Mouse (Mus musculus) forebrain, embryonic 10.5 days (tissue): Measurements from ENCODE around the gene Slc25a28. TPM values are rescaled to one million over a fixed set of nuclear protein-coding genes. Genes with fewer than 3 reads are reported as not detected.
A peak's percentile ranks its signal among the peaks of the same experiment; 100 is the strongest.

Experiments
- DNase-seq: peaks from one replicate; pipeline ENCODE4 v3.0.0-alpha.2; 2017; ENCODE audit warnings: low spot score; ENCODE audit errors: extremely low spot score
- H3K27ac ChIP-seq: fragments of 300-500 bp; sonication (generic); 2 replicates; pipeline ENCODE4 v1.5.1; 2016; ENCODE audit warnings: mild to moderate bottlenecking
- H3K27me3 ChIP-seq: fragments of 300-500 bp; sonication (generic); 2 replicates; pipeline ENCODE4 v1.6.1; 2016; ENCODE audit warnings: mild to moderate bottlenecking; ENCODE audit not compliant: poor library complexity, severe bottlenecking
- H3K36me3 ChIP-seq: fragments of 300-500 bp; sonication (generic); replicated peaks from 2 replicates; pipeline ENCODE4 v1.6.1; 2016; ENCODE audit warnings: mild to moderate bottlenecking, moderate library complexity
- H3K4me1 ChIP-seq: fragments of 300-500 bp; sonication (generic); 2 replicates; pipeline ENCODE4 v1.6.1; 2016
- H3K4me3 ChIP-seq: fragments of 300-500 bp; sonication (generic); 2 replicates; pipeline ENCODE4 v1.5.1; 2016; ENCODE audit warnings: mild to moderate bottlenecking, moderate library complexity
- H3K9me3 ChIP-seq: fragments of 300-500 bp; sonication (generic); 2 replicates; pipeline ENCODE4 v1.6.1; 2016; ENCODE audit warnings: mild to moderate bottlenecking, moderate library complexity
- WGBS: fragments of 180-500 bp; shearing (Covaris S2); methylation state at CpG from one replicate; pipeline ENCODE4 v1.1.7; 2016; 5-methylcytosine and 5-hydroxymethylcytosine counted together
- polyA plus RNA-seq: library from polyadenylated mRNA; unstranded; fragments of >200 nt; fragmentation: Nextera tagmentation; extraction: Ambion mirVana; gene quantifications from 2 replicates; pipeline ENCODE4 v1.2.1, GENCODE M21; 2016

The Slc25a28 gene
- polyA plus RNA-seq = 11.3 and 12.4 TPM in 2 replicates

GRCm38 (mm10) chr19:43674730-43675524 lies at the start of gene Slc25a28:
Slc25a28 (minus strand) TSS chr19:43674881.
- DNase-seq = peak; percentile 98
- peaks cover 16% of the 10 kb centered on the region for H3K27me3 ChIP-seq
- H3K4me3 ChIP-seq = peak within 1 kb of the TSS; percentile 99
- H3K9me3 ChIP-seq = no peaks in the 10 kb centered on the region
- H3K27ac ChIP-seq = peak within 1 kb of the TSS; percentile 95
- no peaks in the 10 kb centered on the region for H3K36me3 ChIP-seq
- under 1% methylated on average over 79 of the region's 79 CpGs for WGBS
- H3K4me1 ChIP-seq = peaks cover 33% of the 10 kb centered on the region

DNA sequence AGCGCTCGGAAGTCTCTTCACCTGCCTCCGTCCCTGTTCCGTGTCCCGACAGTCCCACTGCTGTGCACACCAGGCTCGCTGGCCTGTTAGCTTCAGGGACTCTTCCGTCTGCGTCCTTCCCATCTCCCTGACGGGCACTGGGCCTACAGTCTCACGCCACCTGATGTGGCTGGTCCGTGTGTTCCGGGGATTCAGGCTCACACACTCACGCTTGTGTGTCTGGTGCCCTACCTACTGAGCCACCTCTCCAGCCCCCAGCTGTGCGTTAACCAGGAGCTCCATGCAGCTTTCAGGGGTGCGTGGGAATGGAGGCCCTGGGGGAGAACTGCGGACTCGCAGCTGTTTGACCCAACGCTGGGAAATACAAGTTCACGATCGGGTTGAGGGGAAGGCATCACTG lies 49.5 kb upstream of the Slc25a28 start:
- no peak for DNase-seq
- no peaks in the 10 kb centered on the region for H3K27me3 ChIP-seq
- no peak overlapping the region for H3K27ac ChIP-seq
- peaks cover 16% of the 10 kb centered on the region for H3K4me1 ChIP-seq
- H3K4me3 ChIP-seq = no peak overlapping the region
- H3K36me3 ChIP-seq = peaks cover 81% of the 10 kb centered on the region
- H3K9me3 ChIP-seq = no peaks in the 10 kb centered on the region
- WGBS = 95% methylated on average over 20 of the region's 20 CpGs

DNA sequence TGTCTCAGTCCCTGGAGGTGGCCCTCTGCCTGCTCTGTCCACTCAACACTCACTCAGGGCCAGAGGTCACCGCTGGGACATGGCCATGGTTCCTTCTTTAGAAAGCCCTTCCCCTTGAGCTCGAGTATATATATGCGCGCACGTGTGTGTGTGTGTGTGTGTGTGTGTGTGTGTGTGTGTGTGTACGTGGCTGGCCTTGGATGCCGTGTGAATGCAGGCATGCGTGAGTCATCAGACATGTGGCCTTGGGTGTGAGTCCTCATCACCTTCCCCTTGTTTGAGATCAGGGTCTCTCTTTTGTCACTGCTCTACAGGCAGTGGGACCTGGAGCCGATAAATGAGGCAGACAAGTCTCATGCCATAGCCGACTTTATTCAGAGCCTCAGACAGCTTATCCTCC lies 48.8 kb upstream of the Slc25a28 start:
- 89% methylated on average over 10 of the region's 10 CpGs for WGBS
- no peak for DNase-seq
- Histone ChIP-seq H3K4me3 (no peak overlapping the region), H3K27ac (no peak overlapping the region), H3K9me3 (no peaks in the 10 kb centered on the region), H3K27me3 (no peaks in the 10 kb centered on the region), H3K4me1 (peaks cover 16% of the 10 kb centered on the region), H3K36me3 (peaks cover 77% of the 10 kb centered on the region)

DNA sequence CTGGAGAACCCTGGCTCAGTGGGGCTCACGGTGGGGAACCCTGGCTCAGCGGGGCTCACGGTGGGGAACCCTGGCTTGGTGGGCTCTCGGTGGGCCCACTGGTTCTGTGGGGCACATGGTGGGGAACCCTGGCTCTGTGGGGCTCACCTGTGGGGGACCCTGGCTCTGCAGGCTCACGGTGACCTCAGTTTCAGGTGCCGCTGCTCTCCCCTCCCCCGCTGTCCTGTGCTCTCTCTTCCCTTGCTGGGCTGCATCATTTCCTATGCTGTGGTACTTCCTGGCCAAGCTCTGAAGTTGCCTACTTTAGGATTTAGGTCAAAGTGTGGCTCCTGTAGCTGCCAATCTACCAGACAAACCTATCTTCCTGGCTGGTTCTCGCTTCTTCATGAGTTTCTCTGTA lies 48.2 kb upstream of the Slc25a28 start:
- Histone ChIP-seq H3K4me1 (peaks cover 16% of the 10 kb centered on the region), H3K36me3 (peaks cover 77% of the 10 kb centered on the region), H3K27me3 (no peaks in the 10 kb centered on the region), H3K9me3 (no peaks in the 10 kb centered on the region), H3K27ac (no peak overlapping the region), H3K4me3 (no peak overlapping the region)
- WGBS = 74% methylated on average over 8 of the region's 8 CpGs
- no peak for DNase-seq

DNA sequence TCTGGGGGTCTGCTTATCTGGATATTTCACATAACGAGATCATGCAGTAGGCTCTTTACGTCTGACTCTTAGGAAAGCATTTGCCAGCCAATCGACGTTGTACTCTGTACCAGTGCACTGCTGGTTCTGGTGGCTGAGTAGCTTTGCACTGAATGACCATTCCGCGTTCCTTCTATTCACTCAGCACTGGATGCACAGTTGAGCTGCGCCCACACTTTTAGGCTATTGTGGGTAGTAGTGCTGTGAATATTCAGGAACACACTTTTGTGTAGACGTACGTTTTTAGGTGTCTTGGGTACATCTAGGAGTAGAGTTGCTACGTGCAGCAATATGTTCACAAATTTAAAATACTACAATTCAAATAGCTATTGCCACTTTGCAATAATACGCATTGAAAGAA lies 45.4 kb upstream of the Slc25a28 start:
- H3K27ac ChIP-seq = no peak overlapping the region
- 0 out of 2 replicates have a peak, but pooled peaks cover 8% of the 10 kb centered on the region for H3K4me1 ChIP-seq
- no peak overlapping the region for H3K4me3 ChIP-seq
- WGBS = 92% methylated on average over 11 of the region's 11 CpGs
- no peaks in the 10 kb centered on the region for H3K9me3 ChIP-seq
- peaks cover 56% of the 10 kb centered on the region for H3K36me3 ChIP-seq
- H3K27me3 ChIP-seq = no peaks in the 10 kb centered on the region
- no peak for DNase-seq

DNA sequence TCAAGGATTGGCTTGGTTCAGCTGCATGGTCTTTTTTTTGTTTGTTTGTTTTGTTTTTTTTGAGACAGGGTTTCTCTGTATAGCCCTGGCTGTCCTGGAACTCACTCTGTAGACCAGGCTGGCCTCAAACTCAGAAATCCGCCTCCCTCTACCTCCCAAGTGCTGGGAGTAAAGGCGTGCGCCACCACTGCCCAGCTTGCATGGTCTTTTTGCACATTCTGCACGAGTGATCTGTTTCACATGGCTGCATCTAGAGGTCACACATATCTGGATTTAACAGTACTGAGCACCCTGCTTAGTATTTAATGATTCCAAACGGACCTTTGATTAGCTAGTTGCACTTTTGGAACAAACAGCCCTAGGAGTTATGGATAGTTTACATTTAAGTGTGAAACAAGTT lies 37.3 kb upstream of the Slc25a28 start:
- WGBS = 78% methylated on average over 5 of the region's 5 CpGs
- Histone ChIP-seq H3K27ac (no peak overlapping the region), H3K4me1 (no peaks in the 10 kb centered on the region), H3K4me3 (no peak overlapping the region), H3K9me3 (no peaks in the 10 kb centered on the region), H3K27me3 (no peaks in the 10 kb centered on the region), H3K36me3 (peaks cover 35% of the 10 kb centered on the region)
- DNase-seq = no peak

- Histone ChIP-seq H3K36me3 (peaks cover 36% of the 10 kb centered on the region), H3K27ac (no peak overlapping the region), H3K4me3 (no peak overlapping the region), H3K4me1 (no peaks in the 10 kb centered on the region), H3K9me3 (no peaks in the 10 kb centered on the region), H3K27me3 (no peaks in the 10 kb centered on the region)
- DNase-seq = no peak
- 62% methylated on average over 22 of the region's 22 CpGs for WGBS
Observed at GRCm38 (mm10) chr19:43711159-43711916, 36.7 kb upstream of the Slc25a28 start.

GRCm38 (mm10) chr19:43709317-43709716 lies 34.6 kb upstream of the Slc25a28 start:
- Histone ChIP-seq H3K4me3 (no peak overlapping the region), H3K36me3 (peaks cover 47% of the 10 kb centered on the region), H3K9me3 (no peaks in the 10 kb centered on the region), H3K27ac (no peak overlapping the region), H3K27me3 (no peaks in the 10 kb centered on the region), H3K4me1 (no peaks in the 10 kb centered on the region)
- 91% methylated on average over 8 of the region's 8 CpGs for WGBS
- no peak for DNase-seq

DNA sequence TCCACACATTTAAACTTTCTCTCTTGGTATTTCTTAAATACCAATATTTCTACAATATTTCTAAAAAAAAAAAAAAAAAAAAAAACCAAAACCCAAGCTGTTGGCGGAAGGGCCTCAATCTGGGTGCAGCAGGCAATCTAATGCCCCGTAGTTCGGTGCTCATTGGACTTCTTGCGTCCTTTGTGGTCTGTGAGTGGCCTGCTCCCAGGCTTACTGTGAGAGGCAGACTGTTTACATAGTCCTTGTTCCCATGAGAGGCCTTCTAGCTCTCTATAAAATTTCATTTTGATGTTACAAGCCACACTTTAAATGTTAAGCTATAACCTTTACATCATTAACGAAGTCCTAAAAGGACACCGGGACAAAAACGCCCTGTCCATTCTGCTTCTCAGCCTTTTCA lies 33.5 kb upstream of the Slc25a28 start:
- no peaks in the 10 kb centered on the region for H3K4me1 ChIP-seq
- 95% methylated on average over 7 of the region's 7 CpGs for WGBS
- no peak overlapping the region for H3K4me3 ChIP-seq
- peaks cover 49% of the 10 kb centered on the region for H3K36me3 ChIP-seq
- H3K27ac ChIP-seq = no peak overlapping the region
- no peak for DNase-seq
- no peaks in the 10 kb centered on the region for H3K9me3 ChIP-seq
- H3K27me3 ChIP-seq = no peaks in the 10 kb centered on the region

- no peaks in the 10 kb centered on the region; the same call in 1 of the 2 replicates for H3K9me3 ChIP-seq
- DNase-seq = no peak
- H3K36me3 ChIP-seq = peaks cover 69% of the 10 kb centered on the region
- 94% methylated on average over 17 of the region's 17 CpGs for WGBS
- H3K27me3 ChIP-seq = no peaks in the 10 kb centered on the region
- no peak overlapping the region for H3K27ac ChIP-seq
- no peak overlapping the region for H3K4me3 ChIP-seq
- no peaks in the 10 kb centered on the region for H3K4me1 ChIP-seq
Observed at GRCm38 (mm10) chr19:43704787-43705497, 30.3 kb upstream of the Slc25a28 start.

DNA sequence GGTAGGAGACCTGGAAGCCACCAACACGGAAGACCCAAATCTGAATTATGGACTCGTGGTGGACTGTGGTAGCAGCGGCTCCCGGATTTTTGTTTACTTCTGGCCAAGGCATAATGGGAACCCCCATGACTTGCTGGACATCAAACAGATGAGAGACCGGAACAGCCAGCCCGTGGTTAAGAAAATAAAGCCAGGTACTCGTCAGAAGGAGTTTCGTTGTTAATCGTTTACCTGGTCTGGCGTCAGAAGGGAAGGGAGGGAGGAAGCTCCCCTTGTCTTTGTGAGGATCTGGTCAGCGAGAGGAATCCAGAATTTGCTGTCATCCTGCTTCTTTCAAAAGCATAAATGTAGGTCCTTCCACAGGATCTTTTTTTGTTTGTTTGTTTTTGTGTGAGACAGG lies 29.5 kb upstream of the Slc25a28 start:
- no peaks in the 10 kb centered on the region for H3K27me3 ChIP-seq
- 91% methylated on average over 11 of the region's 11 CpGs for WGBS
- no peak for DNase-seq
- H3K36me3 ChIP-seq = peaks cover 69% of the 10 kb centered on the region
- H3K4me1 ChIP-seq = no peaks in the 10 kb centered on the region
- no peak overlapping the region for H3K27ac ChIP-seq
- no peak overlapping the region for H3K4me3 ChIP-seq
- no peaks in the 10 kb centered on the region; the same call in 1 of the 2 replicates for H3K9me3 ChIP-seq

- Histone ChIP-seq H3K4me1 (peaks cover 7% of the 10 kb centered on the region), H3K9me3 (no peaks in the 10 kb centered on the region; the same call in 1 of the 2 replicates), H3K4me3 (no peak overlapping the region), H3K27ac (no peak overlapping the region), H3K27me3 (no peaks in the 10 kb centered on the region), H3K36me3 (peaks cover 42% of the 10 kb centered on the region)
- 90% methylated on average over 6 of the region's 6 CpGs for WGBS
- DNase-seq = no peak
Observed at GRCm38 (mm10) chr19:43699763-43700155, 25.1 kb upstream of the Slc25a28 start.
